Mouse (Mus musculus) heart, adult 2 months (tissue): ENCODE measurements around the gene Fgfr2. TPM values are rescaled to one million over a fixed set of nuclear protein-coding genes. Genes with fewer than 3 reads are reported as not detected.

Experiments
- DNase-seq, 2 experiments: peaks; one replicate each; pipeline ENCODE4 v3.0.0; 2021
- H3K27ac ChIP-seq: fragments of 200-600 bp; 2 replicates; pipeline ENCODE4 v1.8.1; 2022
- H3K27me3 ChIP-seq: fragments of 200-500 bp; 2 replicates; pipeline ENCODE4 v1.6.1; 2012; ENCODE audit warnings: mild to moderate bottlenecking, low read length, inconsistent platforms, mixed read lengths; ENCODE audit not compliant: control insufficient read depth, insufficient read depth
- H3K36me3 ChIP-seq: fragments of 200-500 bp; 2 replicates; pipeline ENCODE4 v1.6.1; 2012; ENCODE audit warnings: low read length, inconsistent platforms; ENCODE audit not compliant: control insufficient read depth, insufficient read depth
- H3K4me1 ChIP-seq: fragments of 200-500 bp; 2 replicates; pipeline ENCODE4 v1.6.1; 2011; ENCODE audit warnings: low read length; ENCODE audit not compliant: control insufficient read depth, insufficient read depth
- H3K4me3 ChIP-seq: fragments of 200-600 bp; 2 replicates; pipeline ENCODE4 v1.8.1; 2022
- H3K79me2 ChIP-seq: fragments of 200-500 bp; replicated peaks from 2 replicates; pipeline ENCODE4 v1.6.1; 2012; ENCODE audit warnings: mild to moderate bottlenecking, inconsistent platforms, low read length, moderate library complexity, mixed read lengths; ENCODE audit not compliant: control insufficient read depth, insufficient read depth
- H3K9ac ChIP-seq: fragments of 200-500 bp; 2 replicates; pipeline ENCODE4 v1.6.1; 2012; ENCODE audit warnings: low read depth, mild to moderate bottlenecking, control low read depth, inconsistent platforms, low read length, mixed read lengths
- CTCF ChIP-seq: fragments of 200-600 bp; IDR thresholded peaks from 2 replicates; pipeline ENCODE4 v1.8.1; 2022; ENCODE audit warnings: antibody characterized with exemption, mild to moderate bottlenecking, moderate library complexity
- EP300 ChIP-seq: fragments of 200-500 bp; IDR thresholded peaks from 2 replicates; pipeline ENCODE4 v1.6.1; 2011; ENCODE audit warnings: low read depth, low read length, control low read depth; ENCODE audit not compliant: insufficient read depth
- POLR2A ChIP-seq: fragments of 200-500 bp; IDR thresholded peaks from 2 replicates; pipeline ENCODE4 v1.6.1; 2011; ENCODE audit warnings: mild to moderate bottlenecking, low read depth, low read length, control low read depth; ENCODE audit not compliant: insufficient read depth
- WGBS: fragments of 180-500 bp; shearing (Covaris S2); methylation state at CpG from one replicate; pipeline ENCODE4 v1.1.7; 2018; 5-methylcytosine and 5-hydroxymethylcytosine counted together
- intact Hi-C: fragments of 180-260 bp; cut with DNase I; formaldehyde crosslinking; loops from one replicate; pipeline ENCODE4 v1.15.1; 2025
- polyA plus RNA-seq: library from polyadenylated mRNA; depleted of rRNA; stranded (reverse); fragments of >200 nt; gene quantifications from 2 replicates; pipeline ENCODE4 v1.2.3, GENCODE M21; 2012
- total RNA-seq, 2 experiments: library from RNA; stranded (reverse); gene quantifications; 2 replicates each; pipeline ENCODE4 v1.2.3; 2021

Fgfr2 gene
- total and polyA plus RNA-seq, 3 experiments = 1.1 to 2.0 (median 1.3) TPM

- Histone ChIP-seq H3K4me3 (peak overlapping the region; percentile 93), H3K79me2 (no peaks in the 10 kb centered on the region), H3K27me3 (no peaks in the 10 kb centered on the region), H3K27ac (peak overlapping the region; percentile 97), H3K36me3 (peaks cover 7% of the 10 kb centered on the region), H3K9ac (peak overlapping the region; percentile 78), H3K4me1 (peaks cover 11% of the 10 kb centered on the region)
- intact Hi-C loops = no loop called here
- 1% methylated on average over 7 of the region's 7 CpGs for WGBS
- no peak for DNase-seq
- TF ChIP-seq EP300 (no peak), CTCF (no peak)
These were observed 309.1 kb downstream of the Fgfr2 start for GRCm38 (mm10) chr7:132814089-132814450.

- H3K4me1 ChIP-seq = peaks cover 14% of the 10 kb centered on the region
- peak; percentile 87 for DNase-seq
- peaks cover 7% of the 10 kb centered on the region for H3K36me3 ChIP-seq
- H3K9ac ChIP-seq = peak within 1 kb of the TSS; percentile 78
- peaks cover 3% of the 10 kb centered on the region; the same call in 1 of the 2 replicates for H3K79me2 ChIP-seq
- under 1% methylated on average over 82 of the region's 85 CpGs for WGBS
- intact Hi-C loops = loop anchor here (2.0 kb wide), 1 partner anchor 39 kb away; the partner anchor contains the start of gene Eef1akmt2
- H3K27me3 ChIP-seq = no peaks in the 10 kb centered on the region
- TF ChIP-seq POLR2A (peak; percentile 77), EP300 (peak; percentile 34; the same call in 1 of the 2 replicates), CTCF (peak; percentile 63)
- H3K27ac ChIP-seq = peak within 1 kb of the TSS; percentile 97
- H3K4me3 ChIP-seq = peak within 1 kb of the TSS; percentile 93
These were observed 309.6 kb downstream of the Fgfr2 start, which contains the start of gene Fam53b for GRCm38 (mm10) chr7:132813416-132814088. Gene Fam53b, minus strand, starts transcription at chr7:132813886.

GRCm38 (mm10) chr7:132812619-132813415 is 310.3 kb downstream of the Fgfr2 start:
- Histone ChIP-seq H3K27me3 (no peaks in the 10 kb centered on the region), H3K4me1 (peaks cover 17% of the 10 kb centered on the region), H3K27ac (peak overlapping the region; percentile 97), H3K9ac (peak overlapping the region; percentile 78), H3K79me2 (peaks cover 3% of the 10 kb centered on the region; the same call in 1 of the 2 replicates), H3K36me3 (peaks cover 9% of the 10 kb centered on the region), H3K4me3 (peak overlapping the region; percentile 93)
- no peak for TF ChIP-seq EP300
- TF ChIP-seq POLR2A = no peak
- TF ChIP-seq CTCF = no peak
- DNase-seq = peak; percentile 75 to 80
- intact Hi-C loops = loop anchor here (2.0 kb wide), 1 partner anchor 40 kb away; the partner anchor contains the start of gene Eef1akmt2
- WGBS = under 1% methylated on average over 59 of the region's 59 CpGs

- 5% methylated on average over 23 of the region's 23 CpGs for WGBS
- TF ChIP-seq CTCF = no peak; the same call in 1 of the 2 replicates
- TF ChIP-seq EP300 = no peak
- peak; percentile 50 for TF ChIP-seq POLR2A
- H3K9ac ChIP-seq = peak overlapping the region; percentile 78
- peak; percentile 57 to 67 for DNase-seq
- H3K4me3 ChIP-seq = peak overlapping the region; percentile 93
- peaks cover 12% of the 10 kb centered on the region for H3K36me3 ChIP-seq
- intact Hi-C loops = loop anchor here (1.0 to 2.0 kb wide), 4 partner anchors 25 to 156 kb away; partner anchors contain the start of gene Eef1akmt2
- peaks cover 3% of the 10 kb centered on the region; the same call in 1 of the 2 replicates for H3K79me2 ChIP-seq
- H3K27ac ChIP-seq = peak overlapping the region; percentile 97
- no peaks in the 10 kb centered on the region for H3K27me3 ChIP-seq
- peaks cover 24% of the 10 kb centered on the region for H3K4me1 ChIP-seq
These were observed 311.2 kb downstream of the Fgfr2 start for GRCm38 (mm10) chr7:132811716-132812618.

- H3K9ac ChIP-seq = peak overlapping the region; percentile 48
- TF ChIP-seq EP300 (peak; percentile 91), POLR2A (no peak), CTCF (peak; percentile 98)
- H3K4me1 ChIP-seq = peaks cover 34% of the 10 kb centered on the region
These were observed 312.3 kb downstream of the Fgfr2 start for GRCm38 (mm10) chr7:132810879-132811278.

More at GRCm38 (mm10) chr7:132810879-132811278, 312.3 kb downstream of the Fgfr2 start:
- DNase-seq = peak; percentile 91 to 93
- Histone ChIP-seq H3K27me3 (no peaks in the 10 kb centered on the region), H3K4me3 (peak overlapping the region; percentile 2), H3K27ac (peak overlapping the region; percentile 97), H3K36me3 (peaks cover 15% of the 10 kb centered on the region), H3K79me2 (peaks cover 3% of the 10 kb centered on the region; the same call in 1 of the 2 replicates)
- WGBS = 36% methylated on average over 1 of the region's 1 CpGs
- intact Hi-C loops = loop anchor here (1.0 to 2.0 kb wide), 4 partner anchors 24 to 155 kb away; no protein-coding TSS in a partner anchor
